Mouse (Mus musculus) myocyte (in vitro differentiated cells): ENCODE results near the gene Klk1b22.

Source experiments
- CEBPB ChIP-seq: IDR thresholded peaks from 2 replicates; pipeline ENCODE4 v1.6.1; 2011; ENCODE audit warnings: mild to moderate bottlenecking, moderate library complexity; ENCODE audit not compliant: poor library complexity, insufficient read depth, severe bottlenecking
- E2F4 ChIP-seq: IDR thresholded peaks from one replicate; pipeline ENCODE4 v1.6.1; 2011; ENCODE audit warnings: mild to moderate bottlenecking, control low read depth, moderate library complexity; ENCODE audit not compliant: insufficient read depth
- MAX ChIP-seq: IDR thresholded peaks from one replicate; pipeline ENCODE4 v1.6.1; 2011; ENCODE audit warnings: low read depth, mild to moderate bottlenecking, control low read depth
- MYOD1 ChIP-seq, 3 experiments: IDR thresholded peaks; one replicate each; pipeline ENCODE4 v1.6.1; 2011; ENCODE audit warnings: control low read depth in 2 of 3, low read depth in 2 of 3, mild to moderate bottlenecking in 2 of 3, moderate library complexity in 1 of 3; ENCODE audit not compliant: insufficient read length in 2 of 3, control insufficient read depth in 1 of 3
- POLR2A ChIP-seq: IDR thresholded peaks from one replicate; pipeline ENCODE4 v1.6.1; 2011; ENCODE audit warnings: low read depth, mild to moderate bottlenecking, control low read depth, moderate library complexity; ENCODE audit not compliant: insufficient read length
- POLR2AphosphoS2 ChIP-seq: IDR thresholded peaks from one replicate; pipeline ENCODE4 v1.6.1; 2011; ENCODE audit warnings: low read depth, control low read depth; ENCODE audit not compliant: insufficient read length
- REST ChIP-seq: IDR thresholded peaks from one replicate; pipeline ENCODE4 v1.6.1; 2011; ENCODE audit warnings: mild to moderate bottlenecking, control low read depth, moderate library complexity; ENCODE audit not compliant: insufficient read depth, insufficient read length
- SRF ChIP-seq: IDR thresholded peaks from one replicate; pipeline ENCODE4 v1.6.1; 2011; ENCODE audit warnings: low read depth; ENCODE audit not compliant: control insufficient read depth, insufficient read length
- TCF12 ChIP-seq: IDR thresholded peaks from one replicate; pipeline ENCODE4 v1.6.1; 2011; ENCODE audit warnings: mild to moderate bottlenecking, control low read depth; ENCODE audit not compliant: poor library complexity, insufficient read depth, severe bottlenecking
- TCF3 ChIP-seq: IDR thresholded peaks from one replicate; pipeline ENCODE4 v1.6.1; 2011; ENCODE audit warnings: low read depth, control low read depth; ENCODE audit not compliant: insufficient read length
- USF1 ChIP-seq: IDR thresholded peaks from one replicate; pipeline ENCODE4 v1.6.1; 2011; ENCODE audit warnings: low read depth, mild to moderate bottlenecking, control low read depth, moderate library complexity

GRCm38 (mm10) chr7:44123445-44123844, 11.0 kb downstream of the Klk1b22 start:
- TF ChIP-seq POLR2A (no peak), TCF12 (no peak), MAX (no peak), POLR2AphosphoS2 (no peak), E2F4 (no peak), SRF (no peak), CEBPB (no peak), MYOD1 (IDR thresholded peaks at IDR 0.05; ENCODE audit: control insufficient read depth in 1 of 3, insufficient read length in 2 of 3, low read depth in 2 of 3) (no peak), USF1 (no peak), TCF3 (no peak), REST (no peak)
